Mouse (Mus musculus): ENCODE results near the gene Gm20547. TPM values are rescaled to one million over a fixed set of nuclear protein-coding genes. Genes with fewer than 3 reads are reported as not detected.
A peak's percentile ranks its signal among the peaks of the same experiment; 100 is the strongest.
"Not testable (repeated sequence)": the region's sequence is repeated elsewhere in the genome, so short reads cannot be mapped to it uniquely, and the experiment has no call there.

Gm20547 gene
- polyA plus RNA-seq, 1 experiment from 2014 or later: not detected

DNA sequence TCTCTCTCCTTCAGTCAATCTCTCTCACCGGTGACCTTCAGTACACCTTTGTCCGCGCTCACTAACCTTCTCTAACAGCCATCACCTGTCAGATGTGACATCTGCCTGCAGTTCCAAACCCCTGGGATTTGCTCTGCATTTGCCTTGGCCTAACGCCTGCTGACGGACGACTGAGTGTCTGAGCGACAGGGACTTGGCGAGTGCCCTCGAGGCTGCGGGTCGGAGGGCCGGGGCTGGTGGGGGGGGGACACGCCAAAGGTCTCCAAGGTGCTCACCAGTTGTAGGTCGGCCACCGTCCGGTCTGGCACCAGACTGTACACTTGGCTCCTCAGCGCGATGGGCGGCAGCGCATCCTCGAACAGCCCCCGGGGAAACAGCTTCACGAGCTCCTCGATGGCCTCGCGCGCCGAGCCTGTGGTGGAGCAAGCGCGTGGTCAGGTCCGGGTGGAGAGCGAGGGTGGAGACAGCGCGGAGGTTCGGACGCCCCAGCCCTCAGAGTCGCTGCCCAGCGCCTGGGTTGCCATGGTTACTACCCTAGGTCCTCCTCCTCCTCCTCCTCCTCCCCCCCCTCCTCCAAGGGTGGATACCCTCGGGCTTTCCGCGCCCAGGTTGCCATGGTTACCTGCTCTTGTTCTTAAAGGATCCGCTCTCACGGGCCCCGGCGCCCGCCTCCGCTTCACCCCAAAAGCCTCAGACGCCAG, 45.5 kb downstream of the Gm20547 start:
- DNase-seq (ENCODE audit: low spot score): no peak
- H3K36me3 ChIP-seq (ENCODE audit: control insufficient read depth, insufficient read depth, low read length): peaks cover 40% of the 10 kb centered on the region
- H3K4me3 ChIP-seq (ENCODE audit: low read depth, low read length): peak overlapping the region; percentile 73
- ATAC-seq: peak; percentile 81
- H3K9ac ChIP-seq (ENCODE audit: low read length): peak overlapping the region; percentile 80
- WGBS: 4% methylated on average over 47 of the region's 48 CpGs
- no peaks in the 10 kb centered on the region for H3K27me3 ChIP-seq (replicated peaks; ENCODE audit: control insufficient read depth, insufficient read depth, low read length)
- H3K9me3 ChIP-seq (replicated peaks; ENCODE audit: control insufficient read depth, low read length): no peaks in the 10 kb centered on the region
- peak overlapping the region; percentile 99 for H3K4me2 ChIP-seq (ENCODE audit: low read length)
- H3K4me1 ChIP-seq (ENCODE audit: control insufficient read depth, insufficient read depth, low read length): peaks cover 13% of the 10 kb centered on the region
- peak overlapping the region; percentile 76 for H3K27ac ChIP-seq (ENCODE audit: low read depth, low read length)

GRCm38 (mm10) chr17:34830776-34831175, 51.1 kb downstream of the Gm20547 start:
- WGBS: 94% methylated on average over 1 of the region's 1 CpGs
- not testable (repeated sequence) for H3K4me3 ChIP-seq (ENCODE audit: low read depth, low read length); H3K9me3 ChIP-seq (replicated peaks; ENCODE audit: control insufficient read depth, low read length); DNase-seq (ENCODE audit: low spot score); H3K27ac ChIP-seq (ENCODE audit: low read depth, low read length); H3K27me3 ChIP-seq (replicated peaks; ENCODE audit: control insufficient read depth, insufficient read depth, low read length); ATAC-seq; H3K4me1 ChIP-seq (ENCODE audit: control insufficient read depth, insufficient read depth, low read length); H3K9ac ChIP-seq (ENCODE audit: low read length); H3K4me2 ChIP-seq (ENCODE audit: low read length)
- peaks cover 46% of the 10 kb centered on the region for H3K36me3 ChIP-seq (ENCODE audit: control insufficient read depth, insufficient read depth, low read length)

DNA sequence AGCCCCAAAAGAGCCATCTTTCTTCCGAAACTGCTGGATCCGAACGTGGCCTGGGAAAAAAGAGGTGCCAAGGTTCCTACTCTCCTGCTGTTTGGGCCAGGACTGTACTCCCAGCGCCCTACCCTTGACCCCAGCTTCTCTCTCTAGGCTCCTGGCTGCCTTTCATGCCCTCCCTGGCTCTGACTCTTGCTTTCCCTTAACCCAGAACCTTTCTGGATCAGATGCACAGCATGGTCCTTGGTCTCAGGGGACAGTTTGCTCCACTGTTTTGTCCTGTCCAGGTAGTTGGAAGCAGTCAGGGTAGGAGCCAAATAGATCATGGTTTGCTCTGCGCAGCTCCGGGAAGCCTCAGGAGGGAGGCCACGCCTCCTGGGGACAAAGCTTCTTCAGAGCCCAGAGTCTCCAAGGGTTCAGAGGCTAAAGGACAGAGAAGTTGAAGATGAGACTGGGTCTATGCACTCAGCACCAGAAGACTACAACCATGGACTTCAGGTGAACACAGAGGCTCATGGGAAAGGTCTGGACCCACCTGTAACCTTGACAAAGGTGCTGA, 66.9 kb downstream of the Gm20547 start:
- 80% methylated on average over 7 of the region's 7 CpGs for WGBS
- Histone ChIP-seq H3K4me3 (ENCODE audit: low read depth, low read length) (no peak overlapping the region), H3K9me3 (replicated peaks; ENCODE audit: control insufficient read depth, low read length) (no peaks in the 10 kb centered on the region), H3K4me1 (ENCODE audit: control insufficient read depth, insufficient read depth, low read length) (no peaks in the 10 kb centered on the region), H3K27ac (ENCODE audit: low read depth, low read length) (no peak overlapping the region), H3K9ac (ENCODE audit: low read length) (no peak overlapping the region), H3K36me3 (ENCODE audit: control insufficient read depth, insufficient read depth, low read length) (no peaks in the 10 kb centered on the region), H3K4me2 (ENCODE audit: low read length) (no peak overlapping the region), H3K27me3 (replicated peaks; ENCODE audit: control insufficient read depth, insufficient read depth, low read length) (no peaks in the 10 kb centered on the region)
- DNase-seq (ENCODE audit: low spot score) (no peak), ATAC-seq (no peak)

DNA sequence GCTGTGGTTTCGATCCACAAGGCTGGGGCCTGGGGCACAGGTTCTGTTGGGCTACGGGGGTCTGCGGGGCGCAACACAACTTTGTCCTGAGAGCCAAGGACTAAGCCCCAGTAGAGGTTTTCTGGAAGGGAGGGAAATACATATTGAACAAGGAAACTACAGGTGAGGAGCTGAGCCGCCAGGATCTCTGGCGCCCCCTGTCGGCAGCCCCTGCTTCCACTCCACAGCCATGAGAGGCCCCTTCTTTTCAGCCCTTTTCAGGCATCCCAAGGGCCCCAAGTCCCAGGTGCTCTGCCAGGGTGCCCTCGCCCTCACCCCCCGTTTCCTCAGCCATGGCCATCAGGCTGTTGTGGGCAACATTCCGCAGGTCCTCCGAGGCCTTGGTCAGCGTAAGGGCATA, 68.1 kb downstream of the Gm20547 start:
- not testable (repeated sequence) for DNase-seq (ENCODE audit: low spot score)
- 56% methylated on average over 12 of the region's 12 CpGs for WGBS

DNA sequence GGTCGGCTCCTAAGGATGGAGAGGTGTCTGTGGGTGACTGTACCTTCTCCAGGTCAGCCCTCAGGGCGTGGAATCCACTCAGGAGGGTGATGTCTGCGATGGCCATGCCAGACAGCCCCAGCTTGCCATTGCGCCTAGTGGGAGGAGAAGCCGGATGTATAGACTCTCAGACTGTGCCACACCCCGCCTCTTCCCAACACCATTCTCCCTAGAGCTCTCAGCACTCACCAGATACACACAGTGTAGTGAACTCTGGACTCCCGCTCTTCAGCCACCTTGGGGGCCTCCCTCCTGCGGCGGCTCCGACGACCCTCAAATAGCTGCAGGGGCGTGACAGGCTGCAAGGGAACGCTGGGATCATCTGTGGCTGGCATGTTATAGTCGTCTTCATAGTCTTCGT, 70.6 kb downstream of the Gm20547 start:
- Histone ChIP-seq H3K9me3 (replicated peaks; ENCODE audit: control insufficient read depth, low read length) (no peaks in the 10 kb centered on the region), H3K27me3 (replicated peaks; ENCODE audit: control insufficient read depth, insufficient read depth, low read length) (no peaks in the 10 kb centered on the region), H3K9ac (ENCODE audit: low read length) (no peak overlapping the region), H3K4me3 (ENCODE audit: low read depth, low read length) (no peak overlapping the region), H3K4me2 (ENCODE audit: low read length) (no peak overlapping the region), H3K27ac (ENCODE audit: low read depth, low read length) (no peak overlapping the region), H3K4me1 (ENCODE audit: control insufficient read depth, insufficient read depth, low read length) (no peaks in the 10 kb centered on the region), H3K36me3 (ENCODE audit: control insufficient read depth, insufficient read depth, low read length) (no peaks in the 10 kb centered on the region)
- DNase-seq (ENCODE audit: low spot score) (no peak), ATAC-seq (no peak)
- 78% methylated on average over 15 of the region's 15 CpGs for WGBS

More for the DNA sequence above, 68.1 kb downstream of the Gm20547 start:
- not testable (repeated sequence) for ATAC-seq; H3K27ac ChIP-seq (ENCODE audit: low read depth, low read length); H3K9me3 ChIP-seq (replicated peaks; ENCODE audit: control insufficient read depth, low read length); H3K4me3 ChIP-seq (ENCODE audit: low read depth, low read length); H3K9ac ChIP-seq (ENCODE audit: low read length); H3K4me2 ChIP-seq (ENCODE audit: low read length); H3K36me3 ChIP-seq (ENCODE audit: control insufficient read depth, insufficient read depth, low read length); H3K4me1 ChIP-seq (ENCODE audit: control insufficient read depth, insufficient read depth, low read length); H3K27me3 ChIP-seq (replicated peaks; ENCODE audit: control insufficient read depth, insufficient read depth, low read length)

GRCm38 (mm10) chr17:34810811-34811210, 71.0 kb downstream of the Gm20547 start:
- H3K27ac ChIP-seq (ENCODE audit: low read depth, low read length); H3K27me3 ChIP-seq (replicated peaks; ENCODE audit: control insufficient read depth, insufficient read depth, low read length); H3K9me3 ChIP-seq (replicated peaks; ENCODE audit: control insufficient read depth, low read length); H3K4me1 ChIP-seq (ENCODE audit: control insufficient read depth, insufficient read depth, low read length); H3K9ac ChIP-seq (ENCODE audit: low read length); ATAC-seq; DNase-seq (ENCODE audit: low spot score); H3K4me2 ChIP-seq (ENCODE audit: low read length); H3K4me3 ChIP-seq (ENCODE audit: low read depth, low read length); H3K36me3 ChIP-seq (ENCODE audit: control insufficient read depth, insufficient read depth, low read length): not testable (repeated sequence)
- WGBS: 80% methylated on average over 6 of the region's 8 CpGs

DNA sequence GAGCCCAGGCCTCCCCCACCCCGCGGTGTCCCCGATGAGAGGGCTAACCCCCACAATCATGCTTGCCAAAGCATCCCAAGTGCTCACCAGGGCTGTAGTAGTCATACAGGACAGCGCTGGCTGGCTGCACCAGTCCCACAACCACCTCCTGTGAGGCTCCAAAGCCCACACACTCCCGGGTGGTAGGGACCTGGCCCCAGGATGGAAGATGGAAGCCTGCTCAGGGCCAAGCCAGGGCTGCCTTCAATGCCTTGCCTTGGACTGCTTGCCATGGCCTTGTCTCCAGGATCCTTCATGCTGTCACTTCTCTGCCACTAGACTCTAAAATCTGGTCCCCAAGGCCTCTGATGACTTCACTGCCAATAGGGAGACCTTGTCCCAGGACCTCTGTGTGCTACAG, 71.4 kb downstream of the Gm20547 start:
- not testable (repeated sequence) for DNase-seq (ENCODE audit: low spot score); H3K27ac ChIP-seq (ENCODE audit: low read depth, low read length); H3K4me3 ChIP-seq (ENCODE audit: low read depth, low read length); H3K27me3 ChIP-seq (replicated peaks; ENCODE audit: control insufficient read depth, insufficient read depth, low read length); H3K4me2 ChIP-seq (ENCODE audit: low read length); H3K9ac ChIP-seq (ENCODE audit: low read length); H3K9me3 ChIP-seq (replicated peaks; ENCODE audit: control insufficient read depth, low read length); H3K4me1 ChIP-seq (ENCODE audit: control insufficient read depth, insufficient read depth, low read length); ATAC-seq; H3K36me3 ChIP-seq (ENCODE audit: control insufficient read depth, insufficient read depth, low read length)
- WGBS: 87% methylated on average over 5 of the region's 5 CpGs

DNA sequence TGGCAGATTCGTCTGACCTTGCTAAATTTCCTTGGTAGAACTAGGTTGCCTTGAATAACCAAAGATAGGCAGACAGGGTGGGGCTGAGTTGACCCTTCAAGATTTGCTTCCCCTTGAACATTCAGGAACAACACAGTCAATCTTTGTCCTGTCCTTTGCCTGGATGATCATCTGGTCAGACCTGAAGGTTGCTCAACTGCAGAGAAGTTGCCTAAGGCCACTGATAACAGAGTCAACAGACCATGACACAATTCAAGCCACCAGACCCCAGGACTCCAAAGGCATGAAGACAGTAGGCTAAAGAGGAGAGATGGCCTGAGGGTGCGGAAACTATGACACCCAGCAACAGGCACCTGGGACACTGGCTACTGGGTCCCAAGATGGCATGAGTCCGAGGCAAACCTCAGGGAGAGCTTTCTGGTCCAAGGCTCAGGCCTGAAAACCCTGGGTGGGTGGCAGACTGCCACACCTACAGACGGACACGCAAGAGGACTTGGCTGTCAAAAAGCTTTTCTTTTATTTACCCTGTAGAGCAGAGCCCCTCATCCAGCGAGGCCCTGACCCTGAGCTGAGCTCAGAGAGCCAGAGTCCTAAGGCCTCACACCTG, 73.1 kb downstream of the Gm20547 start:
- no peak overlapping the region for H3K4me2 ChIP-seq (ENCODE audit: low read length)
- no peak for ATAC-seq
- no peak overlapping the region for H3K27ac ChIP-seq (ENCODE audit: low read depth, low read length)

DNA sequence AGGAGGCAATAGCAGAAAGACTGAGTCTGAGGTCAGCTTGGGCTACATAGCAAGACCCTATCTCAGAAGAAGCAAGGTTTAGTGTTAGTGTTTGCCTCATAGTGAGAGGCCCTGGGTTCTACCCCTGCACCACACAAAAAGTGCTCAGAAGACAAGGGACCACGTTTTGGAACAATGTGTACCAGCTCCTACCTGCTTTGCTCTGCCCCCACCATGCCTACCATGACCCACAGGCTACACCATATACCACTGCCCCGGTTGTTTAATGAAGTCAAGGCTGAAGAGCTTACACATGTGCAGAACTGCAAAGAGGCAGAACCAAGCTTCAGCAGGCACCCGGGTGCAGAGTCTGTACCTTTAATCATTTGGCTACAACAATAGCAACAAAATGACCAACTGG, 74.7 kb downstream of the Gm20547 start:
- 69% methylated on average over 3 of the region's 3 CpGs for WGBS
- Histone ChIP-seq H3K9ac (ENCODE audit: low read length) (no peak overlapping the region), H3K4me1 (ENCODE audit: control insufficient read depth, insufficient read depth, low read length) (no peaks in the 10 kb centered on the region), H3K27me3 (replicated peaks; ENCODE audit: control insufficient read depth, insufficient read depth, low read length) (no peaks in the 10 kb centered on the region), H3K4me2 (ENCODE audit: low read length) (no peak overlapping the region), H3K4me3 (ENCODE audit: low read depth, low read length) (no peak overlapping the region), H3K9me3 (replicated peaks; ENCODE audit: control insufficient read depth, low read length) (no peaks in the 10 kb centered on the region), H3K27ac (ENCODE audit: low read depth, low read length) (no peak overlapping the region), H3K36me3 (ENCODE audit: control insufficient read depth, insufficient read depth, low read length) (no peaks in the 10 kb centered on the region)
- ATAC-seq: no peak
- DNase-seq (ENCODE audit: low spot score): no peak

More for the DNA sequence above, 73.1 kb downstream of the Gm20547 start:
- DNase-seq (ENCODE audit: low spot score): no peak
- H3K4me1 ChIP-seq (ENCODE audit: control insufficient read depth, insufficient read depth, low read length): no peaks in the 10 kb centered on the region
- H3K4me3 ChIP-seq (ENCODE audit: low read depth, low read length): no peak overlapping the region
- H3K9me3 ChIP-seq (replicated peaks; ENCODE audit: control insufficient read depth, low read length): no peaks in the 10 kb centered on the region
- no peak overlapping the region for H3K9ac ChIP-seq (ENCODE audit: low read length)
- 84% methylated on average over 6 of the region's 6 CpGs for WGBS
- H3K27me3 ChIP-seq (replicated peaks; ENCODE audit: control insufficient read depth, insufficient read depth, low read length): no peaks in the 10 kb centered on the region
- H3K36me3 ChIP-seq (ENCODE audit: control insufficient read depth, insufficient read depth, low read length): no peaks in the 10 kb centered on the region

Measured in forebrain, embryonic 14.5 days (tissue).